Mouse (Mus musculus) bone marrow macrophage, adult 2 months (primary cell): ENCODE data around the gene Apba1.

Source experiments
- CTCF ChIP-seq: IDR thresholded peaks from 2 replicates; pipeline ENCODE4 v1.5.1; 2012; ENCODE audit warnings: low read depth, mild to moderate bottlenecking, low read length, moderate library complexity
- POLR2A ChIP-seq: IDR thresholded peaks from 2 replicates; pipeline ENCODE4 v1.6.1; 2012; ENCODE audit warnings: mild to moderate bottlenecking, low read depth, low read length, borderline replicate concordance

DNA sequence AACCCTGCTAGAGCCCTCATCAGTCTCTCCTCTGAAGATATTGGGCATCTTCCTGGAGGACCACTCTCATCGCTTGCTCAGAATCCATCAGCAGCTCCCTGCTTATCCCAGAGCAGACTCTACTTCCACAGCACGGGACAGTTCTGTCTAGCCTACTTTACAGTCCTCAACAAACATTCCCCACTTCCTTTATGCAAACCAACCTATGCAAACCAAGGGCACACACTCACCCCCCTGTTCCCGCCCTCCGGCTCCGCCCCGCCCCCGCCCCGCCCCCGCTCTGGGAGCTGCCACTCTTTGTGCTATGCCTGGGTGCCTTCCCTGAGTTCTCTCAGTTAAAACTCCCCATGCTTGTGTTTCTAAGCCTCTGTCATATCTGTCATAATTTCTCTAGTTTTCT is 23.3 kb downstream of the Apba1 start:
- no peak for TF ChIP-seq POLR2A
- no peak for TF ChIP-seq CTCF
